Mouse (Mus musculus) layer of hippocampus, adult 11-12 months (tissue): ENCODE measurements around the gene Traf4.
A peak's percentile ranks its signal among the peaks of the same experiment; 100 is the strongest.
"Not testable (repeated sequence)": the region's sequence is repeated elsewhere in the genome, so short reads cannot be mapped to it uniquely, and the experiment has no call there.

ENCODE experiments used
- DNase-seq: peaks from one replicate; pipeline ENCODE4 v3.0.0; 2022; ENCODE audit warnings: low spot score

Traf4 gene

DNA sequence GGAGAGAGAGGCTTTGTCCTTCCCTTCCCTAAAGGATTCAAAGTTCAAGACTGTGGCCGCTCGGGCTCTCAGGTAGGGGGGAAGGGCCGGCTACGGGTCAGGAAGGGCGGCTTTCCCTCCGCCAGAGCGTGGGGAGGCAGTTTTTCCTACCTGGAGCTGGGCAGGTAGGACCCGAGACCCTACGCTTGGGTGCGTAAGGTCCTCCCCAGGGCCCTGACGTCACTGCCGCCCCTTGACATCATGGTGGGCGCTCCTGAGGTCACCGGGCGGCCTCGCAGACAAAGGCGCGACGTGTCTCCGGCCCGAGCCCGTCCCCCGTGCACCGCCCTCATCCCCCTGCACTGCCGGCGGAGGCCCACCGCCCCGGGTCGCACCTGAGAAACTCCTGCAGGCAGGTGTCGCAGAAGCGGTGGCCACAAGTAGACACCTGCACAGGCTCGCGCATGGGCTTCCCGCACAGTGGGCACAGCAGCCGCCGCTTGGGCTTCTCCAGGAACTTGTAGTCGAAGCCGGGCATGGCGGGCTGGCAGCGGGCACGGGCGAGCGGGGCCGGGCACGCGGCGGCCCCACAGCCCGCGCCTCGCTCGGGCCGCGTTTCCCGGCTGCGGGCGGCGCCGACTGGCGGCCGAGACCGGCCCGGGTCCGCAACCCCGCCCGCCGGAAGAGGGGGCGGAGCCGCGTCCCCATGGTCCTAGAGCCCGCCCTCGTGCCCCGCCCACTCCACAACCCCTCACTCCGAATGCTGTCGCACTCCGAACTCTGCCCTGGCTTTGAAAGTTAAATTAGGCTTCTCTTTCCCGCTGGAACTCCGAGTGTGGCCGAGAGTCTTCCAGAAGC is at the start of gene Traf4:
Gene Traf4 (minus strand): TSS at position 666 of the 837 bp plus-strand sequence.
- peak; percentile 64 for DNase-seq

DNA sequence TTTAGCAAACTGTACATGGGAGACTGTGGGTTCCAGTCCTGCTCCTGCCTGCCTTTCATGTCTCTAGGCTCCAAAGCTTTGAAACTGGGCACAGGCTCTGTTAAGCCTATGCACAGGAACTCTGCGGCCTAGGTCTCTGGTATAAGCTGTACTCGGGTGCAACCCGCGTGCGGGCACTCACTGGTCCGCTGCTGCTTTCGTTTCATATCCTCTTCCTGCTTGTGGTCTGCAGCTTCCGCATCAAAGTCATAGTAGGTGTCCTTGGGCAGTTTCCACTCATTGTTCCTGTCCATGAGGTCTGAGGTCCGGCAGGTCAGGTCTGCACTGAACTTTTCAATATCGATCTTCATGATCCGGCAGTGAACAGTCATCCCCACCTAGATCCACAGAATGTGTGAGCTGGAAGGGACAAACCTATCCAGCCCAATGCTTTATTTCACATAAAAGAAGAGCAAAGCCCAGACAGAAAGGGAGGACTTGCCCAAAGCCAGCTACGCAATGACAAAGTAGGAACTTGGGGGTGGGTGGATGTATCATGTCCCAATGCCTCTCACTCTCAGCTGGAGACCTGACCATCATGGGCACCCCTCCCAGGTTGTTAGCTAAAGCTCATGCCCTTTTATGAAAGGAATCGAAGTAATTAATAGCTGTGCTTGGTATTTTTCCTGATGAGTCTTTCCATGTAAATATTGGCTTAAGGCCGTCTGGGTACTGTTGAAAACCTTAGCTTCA is 47.9 kb upstream of the Traf4 start:
- DNase-seq = no peak

- no peak for DNase-seq
Measured at GRCm38 (mm10) chr11:78211513-78211912, 46.1 kb upstream of the Traf4 start.

- DNase-seq = no peak
Measured at GRCm38 (mm10) chr11:78210615-78211014, 45.2 kb upstream of the Traf4 start.

DNA sequence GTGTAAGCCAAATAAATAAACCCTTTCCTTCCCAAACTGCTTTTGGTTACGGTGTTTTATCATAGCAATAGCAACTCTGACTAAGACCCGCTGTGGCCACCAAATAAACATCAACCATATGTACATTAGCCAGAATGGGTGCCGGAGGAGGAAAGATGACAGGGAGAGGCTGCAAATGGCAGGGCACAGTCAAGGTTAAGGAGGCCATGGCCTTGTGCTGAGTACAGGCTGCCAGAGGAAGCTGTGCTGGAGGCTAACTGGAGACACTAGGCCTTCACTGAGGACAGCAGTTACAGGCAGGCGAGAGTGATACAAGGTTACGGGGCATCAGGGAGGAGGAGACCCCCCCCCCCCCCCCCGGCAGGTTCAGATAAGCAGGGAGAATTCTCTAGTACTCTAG is 44.5 kb upstream of the Traf4 start:
- no peak for DNase-seq

- no peak for DNase-seq
Measured at GRCm38 (mm10) chr11:78207190-78207589, 41.8 kb upstream of the Traf4 start.

GRCm38 (mm10) chr11:78205361-78206206 is 40.2 kb upstream of the Traf4 start:
- no peak for DNase-seq

- DNase-seq = no peak
Measured at GRCm38 (mm10) chr11:78204287-78204686, 38.9 kb upstream of the Traf4 start.

- DNase-seq = no peak
Measured at GRCm38 (mm10) chr11:78202372-78202771, 37.0 kb upstream of the Traf4 start.

DNA sequence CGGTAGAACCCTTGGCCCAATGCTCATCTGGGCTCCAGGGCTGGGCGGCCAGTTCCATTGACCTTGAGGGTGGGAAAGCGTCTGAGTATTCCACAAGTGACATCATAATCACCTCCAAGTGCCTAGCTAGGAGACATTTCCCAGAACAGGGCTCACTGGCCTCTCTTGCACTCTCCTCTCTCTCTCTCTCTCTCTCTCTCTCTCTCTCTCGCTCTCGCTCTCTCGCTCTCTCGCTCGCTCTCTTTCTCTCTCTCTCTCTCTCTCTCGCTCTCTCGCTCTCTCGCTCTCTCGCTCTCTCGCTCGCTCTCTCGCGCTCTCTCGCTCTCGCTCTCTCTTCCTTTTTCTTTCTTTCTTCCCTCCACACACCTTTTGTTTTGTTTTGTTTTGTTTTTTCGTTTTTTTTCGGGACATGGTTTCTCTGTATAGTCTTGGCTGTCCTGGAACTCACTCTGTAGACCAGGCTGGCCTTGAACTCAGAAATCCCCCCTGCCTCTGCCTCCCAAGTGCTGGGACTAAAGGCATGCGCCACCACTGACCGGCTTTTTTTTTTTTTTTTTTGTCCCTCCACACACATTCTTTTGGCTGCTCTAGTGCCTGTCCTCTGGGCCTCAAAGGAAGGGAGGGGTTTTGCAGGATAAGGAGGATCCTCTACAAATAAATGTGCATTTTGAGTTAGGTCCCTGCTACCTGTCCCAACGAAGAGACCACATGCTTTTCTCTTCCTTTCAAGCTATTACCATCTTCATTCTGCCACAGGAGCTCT is 29.9 kb upstream of the Traf4 start:
- DNase-seq = no peak

GRCm38 (mm10) chr11:78194411-78195100 is 29.2 kb upstream of the Traf4 start:
- DNase-seq = no peak

DNA sequence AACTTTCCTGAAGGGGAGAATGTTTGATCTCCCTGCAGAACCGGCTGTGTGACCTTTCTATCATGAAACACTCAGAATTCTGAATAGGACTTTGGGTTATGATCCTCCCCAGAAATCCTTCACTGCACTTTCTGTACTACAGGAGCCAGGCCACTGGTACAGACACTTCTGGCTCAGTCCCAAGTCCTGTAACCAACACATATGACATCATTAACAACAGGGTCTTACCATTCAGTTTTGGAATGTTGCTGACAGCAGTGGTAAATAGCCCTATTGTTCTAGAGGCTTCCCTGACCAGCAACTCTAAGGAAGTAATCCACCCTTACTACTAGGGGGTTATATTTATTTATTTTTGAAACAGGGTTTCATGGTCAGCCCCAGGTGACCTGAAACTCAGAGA is 27.7 kb upstream of the Traf4 start, which contains the start of gene Proca1:
Gene Proca1 (plus strand): TSS at position 280 of the 400 bp plus-strand sequence.
- DNase-seq = no peak

DNA sequence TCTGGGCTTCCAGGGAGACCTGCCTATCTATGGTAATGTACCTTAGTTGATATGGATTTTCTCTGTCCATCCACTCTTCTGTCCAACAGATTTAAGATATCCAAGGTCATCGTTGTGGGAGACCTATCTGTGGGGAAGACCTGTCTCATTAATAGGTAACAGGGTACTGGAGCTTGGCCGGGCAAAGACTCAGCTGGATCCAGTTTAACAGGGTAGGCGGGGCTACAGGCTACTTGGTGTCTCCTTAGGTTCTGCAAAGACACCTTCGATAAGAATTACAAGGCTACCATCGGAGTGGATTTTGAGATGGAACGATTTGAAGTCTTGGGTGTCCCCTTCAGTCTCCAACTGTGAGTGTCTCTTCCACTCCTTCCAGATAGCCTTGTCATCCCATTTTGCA is 24.7 kb upstream of the Traf4 start:
- DNase-seq = no peak

- peak; percentile 68 for DNase-seq
Measured at GRCm38 (mm10) chr11:78189234-78190040, 24.0 kb upstream of the Traf4 start.

DNA sequence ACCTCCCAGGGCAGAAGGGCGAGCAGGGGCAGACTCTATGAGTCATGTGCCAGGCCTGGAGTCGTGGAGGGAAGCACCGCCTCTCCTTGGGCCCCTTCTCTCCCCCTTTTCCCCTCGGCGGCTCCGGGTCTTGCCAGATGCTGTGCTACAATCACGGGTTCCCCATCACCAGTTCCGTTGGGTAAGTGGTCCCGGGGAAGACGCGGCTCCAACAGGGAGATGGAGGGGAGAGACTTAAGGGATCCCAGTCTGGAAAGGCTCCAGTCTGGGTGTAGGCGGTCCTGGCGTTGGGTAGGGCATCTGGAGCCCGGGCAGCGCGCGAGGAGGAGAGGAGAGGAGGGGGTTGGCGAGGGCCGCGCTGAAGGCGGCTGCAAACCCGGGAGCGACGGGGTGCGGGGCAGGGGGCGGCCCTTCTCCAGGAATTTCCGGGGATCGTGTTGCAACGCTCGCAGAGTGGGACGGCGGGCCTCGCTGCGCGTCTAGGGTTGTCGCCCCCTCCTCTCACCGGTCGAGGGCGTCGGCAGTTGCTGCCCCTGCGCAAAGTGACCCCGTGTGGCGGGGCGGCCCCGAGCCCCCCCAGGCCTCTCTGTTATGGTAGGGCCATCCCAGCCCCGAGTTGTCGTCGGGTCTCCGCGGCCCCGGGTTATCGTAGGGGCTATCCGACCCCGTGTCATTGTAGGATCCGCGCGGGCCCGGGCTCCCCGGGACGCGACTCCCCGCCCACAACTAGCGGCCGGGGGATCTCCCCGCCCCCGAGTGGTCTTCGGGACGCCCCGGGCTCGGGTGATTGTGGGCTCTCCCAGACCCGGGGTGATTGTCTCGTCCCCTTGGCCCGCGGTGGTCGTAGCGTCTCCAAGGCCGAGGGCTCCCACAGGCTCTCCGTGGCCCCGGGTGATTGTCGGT is 23.2 kb upstream of the Traf4 start, which contains the start of gene Rab34:
Gene Rab34 (plus strand): TSS at position 100 of the 903 bp plus-strand sequence.
- DNase-seq = peak; percentile 71

- not testable (repeated sequence) for DNase-seq
Measured at GRCm38 (mm10) chr11:78184702-78185101, 19.3 kb upstream of the Traf4 start.

GRCm38 (mm10) chr11:78183884-78184514 is 18.6 kb upstream of the Traf4 start:
- DNase-seq = no peak
